Mouse (Mus musculus) hindbrain, embryonic 14.5 days (tissue): ENCODE measurements at regions not wholly inside any gene's neighbourhood (a gene's known extent, or its start where the extent isn't known, plus 50 kb on each side); places are given as distances from the start of the nearest gene placed in this dataset.

Source experiments
- ATAC-seq: fragments of 200-750 bp; cut with Nextera tagmentation; 2 replicates; pipeline ENCODE4 v1.8.0; 2017; ENCODE audit warnings: moderate number of reproducible peaks, mild to moderate bottlenecking, moderate TSS enrichment, moderate library complexity; ENCODE audit not compliant: low FRiP score
- DNase-seq: peaks from one replicate; pipeline ENCODE4 v3.0.0-alpha.2; 2015; ENCODE audit warnings: low spot score
- H3K27ac ChIP-seq: fragments of 300-500 bp; sonication (generic); 2 replicates; pipeline ENCODE4 v1.5.1; 2014; ENCODE audit warnings: mild to moderate bottlenecking, moderate library complexity
- H3K27me3 ChIP-seq: fragments of 300-500 bp; sonication (generic); 2 replicates; pipeline ENCODE4 v1.6.1; 2014; ENCODE audit warnings: mild to moderate bottlenecking, low read length, mixed read lengths; ENCODE audit not compliant: control insufficient read depth, insufficient read depth
- H3K36me3 ChIP-seq: fragments of 300-500 bp; sonication (generic); replicated peaks from 2 replicates; pipeline ENCODE4 v1.6.1; 2014; ENCODE audit not compliant: control insufficient read depth, insufficient read depth
- H3K4me1 ChIP-seq: fragments of 300-500 bp; sonication (generic); replicated peaks from 2 replicates; pipeline ENCODE4 v1.6.1; 2014; ENCODE audit warnings: antibody characterized with exemption, low read length, mixed read lengths; ENCODE audit not compliant: control insufficient read depth, insufficient read depth
- H3K4me2 ChIP-seq: fragments of 300-500 bp; sonication (generic); replicated peaks from 2 replicates; pipeline ENCODE4 v1.6.1; 2014; ENCODE audit warnings: mild to moderate bottlenecking, moderate library complexity
- H3K4me3 ChIP-seq: fragments of 300-500 bp; sonication (generic); replicated peaks from 2 replicates; pipeline ENCODE4 v1.5.1; 2014; ENCODE audit warnings: mild to moderate bottlenecking, low read length
- H3K9ac ChIP-seq: fragments of 300-500 bp; sonication (generic); 2 replicates; pipeline ENCODE4 v1.6.1; 2014
- H3K9me3 ChIP-seq: fragments of 300-500 bp; sonication (generic); 2 replicates; pipeline ENCODE4 v1.6.1; 2016; ENCODE audit warnings: low read length; ENCODE audit not compliant: control insufficient read depth
- WGBS: fragments of 180-500 bp; shearing (Covaris S2); extraction: QIAGEN DNeasy Blood & Tissue Kit; methylation state at CpG from one replicate; pipeline ENCODE4 v1.1.7; 2014; 5-methylcytosine and 5-hydroxymethylcytosine counted together

DNA sequence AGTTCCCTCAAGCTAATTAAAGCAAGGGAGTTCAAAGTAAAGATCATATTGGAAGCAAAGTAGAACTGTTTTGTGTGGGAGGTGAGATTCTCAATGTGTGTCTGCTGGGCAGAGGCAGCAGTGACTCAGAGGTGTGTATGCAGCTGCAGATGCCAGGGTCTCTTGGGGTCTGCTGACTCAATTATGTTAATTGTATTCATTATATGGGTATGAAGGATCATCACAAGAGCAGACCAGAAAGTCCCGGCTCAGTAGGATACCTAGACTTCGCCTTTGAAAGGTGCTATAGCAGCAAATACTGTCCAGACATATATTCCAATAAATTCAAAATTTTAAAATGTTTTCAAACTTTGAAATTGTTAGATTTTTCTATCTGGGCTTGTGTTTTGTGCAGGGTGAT lies 147.6 kb upstream of the 4930583I09Rik start:
- Histone ChIP-seq H3K9me3 (no peaks in the 10 kb centered on the region), H3K27ac (no peak overlapping the region), H3K4me1 (no peaks in the 10 kb centered on the region), H3K4me3 (no peak overlapping the region), H3K4me2 (no peak overlapping the region), H3K9ac (no peak overlapping the region), H3K27me3 (no peaks in the 10 kb centered on the region), H3K36me3 (no peaks in the 10 kb centered on the region)
- WGBS: 55% methylated on average over 2 of the region's 2 CpGs
- ATAC-seq: no peak
- no peak for DNase-seq

DNA sequence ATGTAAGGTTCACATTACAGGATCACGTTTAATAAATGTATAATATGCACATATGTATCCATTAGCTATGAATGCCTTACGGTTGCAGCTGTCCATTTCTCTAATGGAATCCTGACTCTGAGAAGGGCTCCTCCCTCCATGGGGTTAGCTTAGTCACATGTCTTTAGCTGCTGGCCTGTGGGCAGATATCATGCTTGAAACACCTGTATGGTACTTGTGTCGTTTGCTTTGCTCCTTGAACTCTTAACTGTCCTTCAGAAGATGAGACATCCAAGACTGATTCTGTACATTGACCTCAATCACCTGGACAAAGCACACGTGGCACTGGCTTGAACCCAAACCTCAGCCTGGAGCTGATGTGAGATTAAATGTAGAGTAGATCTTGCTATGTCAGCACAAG lies 128.3 kb upstream of the 4930583I09Rik start:
- Histone ChIP-seq H3K36me3 (no peaks in the 10 kb centered on the region), H3K4me3 (no peak overlapping the region), H3K9me3 (no peaks in the 10 kb centered on the region), H3K4me2 (no peak overlapping the region), H3K4me1 (no peaks in the 10 kb centered on the region), H3K9ac (no peak overlapping the region), H3K27me3 (no peaks in the 10 kb centered on the region), H3K27ac (no peak overlapping the region)
- no peak for DNase-seq
- WGBS: 92% methylated on average over 4 of the region's 4 CpGs
- ATAC-seq: no peak

GRCm38 (mm10) chr17:64961887-64962286 lies 126.0 kb upstream of the 4930583I09Rik start:
- no peak overlapping the region for H3K27ac ChIP-seq
- H3K4me1 ChIP-seq: no peaks in the 10 kb centered on the region
- DNase-seq (no peak), ATAC-seq (no peak)
- no peaks in the 10 kb centered on the region for H3K9me3 ChIP-seq
- H3K36me3 ChIP-seq: no peaks in the 10 kb centered on the region
- H3K27me3 ChIP-seq: no peaks in the 10 kb centered on the region
- 75% methylated on average over 2 of the region's 2 CpGs for WGBS
- H3K9ac ChIP-seq: no peak overlapping the region
- no peak overlapping the region for H3K4me3 ChIP-seq
- H3K4me2 ChIP-seq: no peak overlapping the region

DNA sequence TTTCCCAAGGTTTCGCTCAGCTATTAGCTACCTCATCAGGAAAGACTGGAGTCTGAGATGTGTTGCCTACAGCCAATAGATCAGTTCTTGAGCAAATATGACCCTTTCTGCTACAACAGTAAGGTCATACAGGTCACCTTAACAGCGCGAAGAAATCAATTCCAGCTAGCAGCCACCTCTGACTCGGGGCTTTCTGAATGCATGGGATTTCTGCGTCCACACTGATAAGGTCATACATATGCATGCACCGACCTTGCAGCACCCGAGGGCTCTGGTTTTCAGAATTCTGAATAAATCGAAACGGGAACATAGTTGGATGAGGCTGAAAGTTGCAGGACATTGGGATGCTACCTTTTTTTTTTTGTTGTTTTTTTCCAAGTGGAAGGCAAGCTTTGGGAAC lies 121.6 kb upstream of the 4930583I09Rik start:
- DNase-seq (no peak), ATAC-seq (no peak)
- WGBS: 59% methylated on average over 9 of the region's 9 CpGs

DNA sequence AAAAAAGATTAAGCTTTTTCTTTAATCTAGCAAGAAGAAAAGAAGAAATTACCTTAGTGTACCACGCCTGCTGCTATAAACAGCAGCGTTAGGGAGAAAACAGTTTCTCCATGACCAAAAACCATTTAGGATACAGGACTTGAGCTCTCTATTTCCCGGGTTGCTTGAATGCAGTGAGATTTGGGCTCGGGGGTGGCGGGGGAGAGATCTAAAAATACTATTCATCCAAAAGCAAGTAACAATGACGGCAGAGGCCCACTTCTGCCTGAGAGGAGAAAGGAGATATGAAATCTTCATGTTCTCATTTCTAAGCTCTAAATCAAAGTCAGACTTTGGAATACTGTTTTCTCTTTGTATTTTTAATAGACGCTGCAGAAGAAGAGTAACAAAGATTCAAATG lies 120.6 kb upstream of the 4930583I09Rik start:
- ATAC-seq (no peak), DNase-seq (no peak)
- Histone ChIP-seq H3K36me3 (no peaks in the 10 kb centered on the region), H3K27ac (no peak overlapping the region), H3K9me3 (no peaks in the 10 kb centered on the region), H3K4me2 (no peak overlapping the region), H3K9ac (no peak overlapping the region), H3K27me3 (no peaks in the 10 kb centered on the region), H3K4me1 (no peaks in the 10 kb centered on the region), H3K4me3 (no peak overlapping the region)
- WGBS: 86% methylated on average over 7 of the region's 7 CpGs

More for the DNA sequence above, 121.6 kb upstream of the 4930583I09Rik start:
- H3K4me2 ChIP-seq: no peak overlapping the region
- no peaks in the 10 kb centered on the region for H3K9me3 ChIP-seq
- H3K27ac ChIP-seq: no peak overlapping the region
- H3K27me3 ChIP-seq: no peaks in the 10 kb centered on the region
- no peak overlapping the region for H3K4me3 ChIP-seq
- no peaks in the 10 kb centered on the region for H3K4me1 ChIP-seq
- no peak overlapping the region for H3K9ac ChIP-seq
- H3K36me3 ChIP-seq: no peaks in the 10 kb centered on the region

- 83% methylated on average over 7 of the region's 7 CpGs for WGBS
- DNase-seq (no peak), ATAC-seq (no peak)
- H3K4me3 ChIP-seq: no peak overlapping the region
- no peak overlapping the region for H3K4me2 ChIP-seq
- no peaks in the 10 kb centered on the region for H3K36me3 ChIP-seq
- H3K9ac ChIP-seq: no peak overlapping the region
- no peaks in the 10 kb centered on the region for H3K9me3 ChIP-seq
- no peaks in the 10 kb centered on the region for H3K27me3 ChIP-seq
- H3K27ac ChIP-seq: no peak overlapping the region
- no peaks in the 10 kb centered on the region for H3K4me1 ChIP-seq
Observed at GRCm38 (mm10) chr17:64953275-64953674, 117.4 kb upstream of the 4930583I09Rik start.

- H3K27ac ChIP-seq: no peak overlapping the region
- H3K9ac ChIP-seq: no peak overlapping the region
- no peak overlapping the region for H3K4me2 ChIP-seq
- H3K4me3 ChIP-seq: no peak overlapping the region
- WGBS: 57% methylated on average over 1 of the region's 1 CpGs
- DNase-seq: no peak
- H3K27me3 ChIP-seq: no peaks in the 10 kb centered on the region
- no peaks in the 10 kb centered on the region for H3K36me3 ChIP-seq
- peaks cover 5% of the 10 kb centered on the region; the same call in 1 of the 2 replicates for H3K9me3 ChIP-seq
- no peak for ATAC-seq
- H3K4me1 ChIP-seq: no peaks in the 10 kb centered on the region
Observed at GRCm38 (mm10) chr17:64951625-64951940, 115.7 kb upstream of the 4930583I09Rik start.

- H3K9me3 ChIP-seq: peaks cover 5% of the 10 kb centered on the region; the same call in 1 of the 2 replicates
- no peaks in the 10 kb centered on the region for H3K27me3 ChIP-seq
- no peaks in the 10 kb centered on the region for H3K36me3 ChIP-seq
- DNase-seq (no peak), ATAC-seq (no peak; the same call in 1 of the 2 replicates)
- H3K4me2 ChIP-seq: no peak overlapping the region
- H3K4me1 ChIP-seq: no peaks in the 10 kb centered on the region
- WGBS: 55% methylated on average over 6 of the region's 6 CpGs
- no peak overlapping the region for H3K9ac ChIP-seq
- H3K4me3 ChIP-seq: no peak overlapping the region
- H3K27ac ChIP-seq: no peak overlapping the region
Observed at GRCm38 (mm10) chr17:64950802-64951624, 115.1 kb upstream of the 4930583I09Rik start.

GRCm38 (mm10) chr17:64943213-64943612 lies 107.3 kb upstream of the 4930583I09Rik start:
- Histone ChIP-seq H3K36me3 (no peaks in the 10 kb centered on the region), H3K4me1 (no peaks in the 10 kb centered on the region), H3K9ac (no peak overlapping the region), H3K4me3 (no peak overlapping the region), H3K27ac (no peak overlapping the region), H3K4me2 (no peak overlapping the region), H3K9me3 (peaks cover 10% of the 10 kb centered on the region; the same call in 1 of the 2 replicates), H3K27me3 (no peaks in the 10 kb centered on the region)
- no peak for ATAC-seq
- 67% methylated on average over 2 of the region's 2 CpGs for WGBS
- DNase-seq: no peak
